Mouse (Mus musculus) myocyte (in vitro differentiated cells): ENCODE measurements at regions not wholly inside any gene's neighbourhood (a gene's known extent, or its start where the extent isn't known, plus 50 kb on each side); places are given as distances from the start of the nearest gene placed in this dataset.

Experiments used
- E2F4 ChIP-seq: IDR thresholded peaks from one replicate; pipeline ENCODE4 v1.6.1; 2011; ENCODE audit warnings: mild to moderate bottlenecking, control low read depth, moderate library complexity; ENCODE audit not compliant: insufficient read depth
- MAX ChIP-seq: IDR thresholded peaks from one replicate; pipeline ENCODE4 v1.6.1; 2011; ENCODE audit warnings: low read depth, mild to moderate bottlenecking, control low read depth
- MYOD1 ChIP-seq, 3 experiments: IDR thresholded peaks; one replicate each; pipeline ENCODE4 v1.6.1; 2011; ENCODE audit warnings: control low read depth in 2 of 3, low read depth in 2 of 3, mild to moderate bottlenecking in 2 of 3, moderate library complexity in 1 of 3; ENCODE audit not compliant: insufficient read length in 2 of 3, control insufficient read depth in 1 of 3
- MYOG ChIP-seq, 3 experiments: IDR thresholded peaks; one replicate each; pipeline ENCODE4 v1.6.1; 2011; ENCODE audit warnings: control low read depth in 2 of 3, low read depth in 2 of 3, mild to moderate bottlenecking in 2 of 3; ENCODE audit not compliant: insufficient read length in 2 of 3, control insufficient read depth in 1 of 3, insufficient read depth in 1 of 3
- POLR2A ChIP-seq: IDR thresholded peaks from one replicate; pipeline ENCODE4 v1.6.1; 2011; ENCODE audit warnings: low read depth, mild to moderate bottlenecking, control low read depth, moderate library complexity; ENCODE audit not compliant: insufficient read length
- POLR2AphosphoS2 ChIP-seq: IDR thresholded peaks from one replicate; pipeline ENCODE4 v1.6.1; 2011; ENCODE audit warnings: low read depth, control low read depth; ENCODE audit not compliant: insufficient read length
- REST ChIP-seq: IDR thresholded peaks from one replicate; pipeline ENCODE4 v1.6.1; 2011; ENCODE audit warnings: mild to moderate bottlenecking, control low read depth, moderate library complexity; ENCODE audit not compliant: insufficient read depth, insufficient read length
- TCF12 ChIP-seq: IDR thresholded peaks from one replicate; pipeline ENCODE4 v1.6.1; 2011; ENCODE audit warnings: mild to moderate bottlenecking, control low read depth; ENCODE audit not compliant: poor library complexity, insufficient read depth, severe bottlenecking
- TCF3 ChIP-seq: IDR thresholded peaks from one replicate; pipeline ENCODE4 v1.6.1; 2011; ENCODE audit warnings: low read depth, control low read depth; ENCODE audit not compliant: insufficient read length
- USF1 ChIP-seq: IDR thresholded peaks from one replicate; pipeline ENCODE4 v1.6.1; 2011; ENCODE audit warnings: low read depth, mild to moderate bottlenecking, control low read depth, moderate library complexity

GRCm38 (mm10) chr3:149070201-149070600, 79.8 kb upstream of the Adgrl2 start:
- no peak for TF ChIP-seq POLR2A
- TF ChIP-seq MYOG (IDR thresholded peaks at IDR 0.05; ENCODE audit: control insufficient read depth in 1 of 3, insufficient read depth in 1 of 3, insufficient read length in 2 of 3, low read depth in 2 of 3) = no peak
- no peak for TF ChIP-seq TCF12
- TF ChIP-seq POLR2AphosphoS2 = no peak
- no peak for TF ChIP-seq E2F4
- TF ChIP-seq REST = no peak
- no peak for TF ChIP-seq USF1
- no peak for TF ChIP-seq MYOD1 (IDR thresholded peaks at IDR 0.05; ENCODE audit: control insufficient read depth in 1 of 3, insufficient read length in 2 of 3, low read depth in 2 of 3)
- TF ChIP-seq TCF3 = no peak
- TF ChIP-seq MAX = no peak
